Mouse (Mus musculus): Measurements from ENCODE around the gene Hapln4. TPM values are rescaled to one million over a fixed set of nuclear protein-coding genes. Genes with fewer than 3 reads are reported as not detected.

The Hapln4 gene
- polyA plus RNA-seq, 1 experiment from 2014 or later: 0.04 TPM

Small RNA genes within 50 kb of the gene (microRNA-seq; reads per million reads assigned to microRNA genes)
- not detected for gene Mir7066

Other genes with a start within 250 kb of the Hapln4 start
- 1.2 TPM in 2 replicates for gene Cilp2, start 195.8 kb upstream of the Hapln4 start, polyA plus RNA-seq (2016; fragmentation: Nextera tagmentation; extraction: Ambion mirVana)
- 4.1 and 5.1 TPM in 2 replicates for gene Tssk6, start 181.3 kb upstream of the Hapln4 start, polyA plus RNA-seq (2016; fragmentation: Nextera tagmentation; extraction: Ambion mirVana)
- gene Ndufa13, start 180.9 kb upstream of the Hapln4 start, polyA plus RNA-seq (2016; fragmentation: Nextera tagmentation; extraction: Ambion mirVana): 168 and 171 TPM in 2 replicates
- 4.8 and 4.9 TPM in 2 replicates for gene Yjefn3, start 180.7 kb upstream of the Hapln4 start, polyA plus RNA-seq (2016; fragmentation: Nextera tagmentation; extraction: Ambion mirVana)
- 49.8 and 63.0 TPM in 2 replicates for gene Gatad2a, start 87.1 kb upstream of the Hapln4 start, polyA plus RNA-seq (2016; fragmentation: Nextera tagmentation; extraction: Ambion mirVana)
- 64.0 and 65.4 TPM in 2 replicates for gene Mau2, start 40.7 kb upstream of the Hapln4 start, polyA plus RNA-seq (2016; fragmentation: Nextera tagmentation; extraction: Ambion mirVana)
- gene Sugp1, start 40.6 kb upstream of the Hapln4 start, polyA plus RNA-seq (2016; fragmentation: Nextera tagmentation; extraction: Ambion mirVana): 55.3 and 56.7 TPM in 2 replicates
- 0.58 and 1.3 TPM in 2 replicates for gene Tm6sf2, start 10.5 kb upstream of the Hapln4 start, polyA plus RNA-seq (2016; fragmentation: Nextera tagmentation; extraction: Ambion mirVana)
- 4.1 and 6.1 TPM in 2 replicates for gene Ncan, start 37.4 kb downstream of the Hapln4 start, polyA plus RNA-seq (2016; fragmentation: Nextera tagmentation; extraction: Ambion mirVana)
- gene Nr2c2ap, start 47.9 kb downstream of the Hapln4 start, polyA plus RNA-seq (2016; fragmentation: Nextera tagmentation; extraction: Ambion mirVana): 24.2 and 25.0 TPM in 2 replicates
- 25.8 and 28.3 TPM in 2 replicates for gene Rfxank, start 55.7 kb downstream of the Hapln4 start, polyA plus RNA-seq (2016; fragmentation: Nextera tagmentation; extraction: Ambion mirVana)
- 46.5 and 46.7 TPM in 2 replicates for gene Borcs8, start 56.0 kb downstream of the Hapln4 start, polyA plus RNA-seq (2016; fragmentation: Nextera tagmentation; extraction: Ambion mirVana)
- 1.4 and 1.9 TPM in 2 replicates for gene Mef2b, start 56.3 kb downstream of the Hapln4 start, polyA plus RNA-seq (2016; fragmentation: Nextera tagmentation; extraction: Ambion mirVana)
- gene Tmem161a, start 88.9 kb downstream of the Hapln4 start, polyA plus RNA-seq (2016; fragmentation: Nextera tagmentation; extraction: Ambion mirVana): 65.9 and 72.0 TPM in 2 replicates
- 4.4 and 4.6 TPM in 2 replicates for gene Slc25a42, start 128.8 kb downstream of the Hapln4 start, polyA plus RNA-seq (2016; fragmentation: Nextera tagmentation; extraction: Ambion mirVana)
- gene Sugp2, start 150.8 kb downstream of the Hapln4 start, polyA plus RNA-seq (2016; fragmentation: Nextera tagmentation; extraction: Ambion mirVana): 47.5 and 54.0 TPM in 2 replicates
- 28.7 and 33.3 TPM in 2 replicates for gene Armc6, start 151.0 kb downstream of the Hapln4 start, polyA plus RNA-seq (2016; fragmentation: Nextera tagmentation; extraction: Ambion mirVana)
- 89.4 and 89.6 TPM in 2 replicates for gene Homer3, start 199.4 kb downstream of the Hapln4 start, polyA plus RNA-seq (2016; fragmentation: Nextera tagmentation; extraction: Ambion mirVana)
- 54.8 and 58.9 TPM in 2 replicates for gene Ddx49, start 219.0 kb downstream of the Hapln4 start, polyA plus RNA-seq (2016; fragmentation: Nextera tagmentation; extraction: Ambion mirVana)
- 267 and 295 TPM in 2 replicates for gene Cope, start 219.1 kb downstream of the Hapln4 start, polyA plus RNA-seq (2016; fragmentation: Nextera tagmentation; extraction: Ambion mirVana)
- 10.0 and 11.1 TPM in 2 replicates for gene Cers1, start 232.3 kb downstream of the Hapln4 start, polyA plus RNA-seq (2016; fragmentation: Nextera tagmentation; extraction: Ambion mirVana)
- gene Gdf1, start 246.4 kb downstream of the Hapln4 start, polyA plus RNA-seq (2016; fragmentation: Nextera tagmentation; extraction: Ambion mirVana): 2.1 and 3.2 TPM in 2 replicates